Mouse (Mus musculus) midbrain, embryonic 14.5 days (tissue): ENCODE measurements at regions not wholly inside any gene's neighbourhood (a gene's known extent, or its start where the extent isn't known, plus 50 kb on each side); places are given as distances from the start of the nearest gene placed in this dataset.
A peak's percentile ranks its signal among the peaks of the same experiment; 100 is the strongest.

ENCODE experiments used
- microRNA counts: library from miRNA; unstranded; fragments of <30 nt; microRNA quantifications from one replicate; lab custom pipeline; 2016
- microRNA-seq: library from miRNA; unstranded; fragments of <30 nt; microRNA quantifications from one replicate; pipeline ENCODE4, GENCODE M21; 2016

MicroRNAs in the stretch of these regions (microRNA counts, 519-probe panel; counts per million panel counts)
- 9,360 counts per million, percentile 99 among the panel's probes with 10 or more counts for microRNA mmu-miR-9 (lab: Ali Mortazavi, UCI)

Small RNAs in the stretch of these regions (microRNA-seq; reads per million reads assigned to microRNA genes)
- gene Mir9-2 = 3.7 reads per million, percentile 23 among the genes with 10 or more reads in this experiment
